Mouse (Mus musculus) lung, postnatal 25 days (tissue): ENCODE data around the gene Blm.

ENCODE experiments used
- DNase-seq: peaks from one replicate; pipeline ENCODE4 v3.0.0; 2022; ENCODE audit warnings: low spot score

Blm gene

GRCm38 (mm10) chr7:80439032-80439760, 95.7 kb downstream of the Blm start:
- DNase-seq: no peak

DNA sequence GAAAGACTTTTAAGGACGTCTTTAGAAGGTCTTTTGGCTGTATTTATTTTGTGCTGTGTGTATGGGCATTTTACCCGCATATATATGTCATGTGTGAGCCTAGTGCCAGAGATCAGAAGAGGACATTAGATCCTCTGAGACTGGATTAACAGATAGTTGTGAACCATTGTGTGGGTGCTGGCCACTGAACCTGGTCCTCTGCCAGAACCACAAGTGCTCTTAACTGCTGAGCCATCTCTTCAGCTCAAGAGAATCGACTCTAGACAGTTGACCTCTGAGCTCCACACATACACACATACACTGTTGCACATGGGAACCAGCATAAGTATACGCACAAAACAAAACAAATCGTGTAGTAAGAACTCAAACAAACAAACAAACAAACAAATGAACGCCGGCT, 98.3 kb downstream of the Blm start:
- DNase-seq: no peak

DNA sequence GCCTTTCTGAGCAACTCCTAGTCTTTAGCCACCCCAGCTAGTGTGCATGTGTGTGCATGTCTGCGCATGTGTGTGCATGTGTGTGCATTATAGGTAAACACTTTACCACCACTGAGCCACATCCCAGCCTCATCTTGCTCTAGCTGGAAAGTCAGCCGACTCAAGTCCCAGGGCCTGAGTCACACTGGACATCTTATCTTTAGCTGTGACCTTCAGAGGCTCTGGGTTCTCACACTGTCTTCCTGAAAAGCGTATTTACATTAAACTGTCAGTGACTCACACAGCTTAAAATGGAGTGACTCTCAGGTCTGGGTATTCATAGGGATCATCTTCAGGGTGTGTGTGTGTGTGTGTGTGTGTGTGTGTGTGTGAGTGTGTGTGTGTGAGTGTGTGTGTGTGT, 99.3 kb downstream of the Blm start:
- no peak for DNase-seq

- no peak for DNase-seq
Observed at GRCm38 (mm10) chr7:80429661-80430060, 105.3 kb downstream of the Blm start.

DNA sequence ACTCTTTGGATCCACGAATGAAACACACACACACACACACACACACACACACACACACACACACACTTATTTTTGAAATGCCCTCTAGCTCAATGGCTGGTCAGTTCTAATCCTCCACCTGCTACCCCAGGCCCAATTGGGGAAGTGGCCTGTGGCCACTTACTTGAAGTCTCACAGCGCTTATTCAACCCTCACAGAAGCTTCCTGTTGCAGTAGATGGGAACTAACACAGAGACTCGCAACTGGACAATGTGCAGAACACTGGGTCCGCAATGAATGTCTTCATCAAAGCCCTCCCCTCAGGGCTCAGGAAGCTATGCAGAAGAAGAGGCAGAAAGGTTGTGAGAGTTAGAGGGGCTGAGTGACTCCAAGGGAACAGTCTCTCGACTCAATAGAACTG, 107.2 kb downstream of the Blm start:
- DNase-seq: no peak

GRCm38 (mm10) chr7:80426363-80426762, 108.6 kb downstream of the Blm start:
- DNase-seq: peak; percentile 68

- no peak for DNase-seq
Observed at GRCm38 (mm10) chr7:80424722-80425121, 110.2 kb downstream of the Blm start.

GRCm38 (mm10) chr7:80422759-80423480, 112.0 kb downstream of the Blm start:
- DNase-seq: no peak

- DNase-seq: no peak
Observed at GRCm38 (mm10) chr7:80421576-80421975, 113.3 kb downstream of the Blm start.

DNA sequence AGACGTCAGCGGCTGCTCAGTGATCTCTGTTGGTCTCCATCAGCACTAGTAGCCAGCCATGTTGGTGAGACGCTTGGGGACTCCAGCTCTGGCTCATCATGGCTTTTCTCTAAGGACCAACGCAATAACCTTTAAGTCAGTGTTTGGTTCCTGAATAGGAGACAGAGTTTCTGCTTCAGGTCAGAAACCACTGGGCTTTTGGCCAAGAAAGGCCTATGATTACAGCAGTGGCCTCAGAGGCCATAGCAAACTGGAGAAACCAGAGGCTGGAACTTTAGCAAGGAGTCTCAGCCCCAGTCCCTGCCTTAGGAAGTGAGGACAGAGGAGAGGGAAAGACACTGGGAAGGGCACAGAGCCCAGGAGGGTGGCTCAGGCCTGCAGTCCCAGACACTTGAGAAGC, 114.3 kb downstream of the Blm start:
- no peak for DNase-seq

- no peak for DNase-seq
Observed at GRCm38 (mm10) chr7:80419278-80419677, 115.6 kb downstream of the Blm start.

DNA sequence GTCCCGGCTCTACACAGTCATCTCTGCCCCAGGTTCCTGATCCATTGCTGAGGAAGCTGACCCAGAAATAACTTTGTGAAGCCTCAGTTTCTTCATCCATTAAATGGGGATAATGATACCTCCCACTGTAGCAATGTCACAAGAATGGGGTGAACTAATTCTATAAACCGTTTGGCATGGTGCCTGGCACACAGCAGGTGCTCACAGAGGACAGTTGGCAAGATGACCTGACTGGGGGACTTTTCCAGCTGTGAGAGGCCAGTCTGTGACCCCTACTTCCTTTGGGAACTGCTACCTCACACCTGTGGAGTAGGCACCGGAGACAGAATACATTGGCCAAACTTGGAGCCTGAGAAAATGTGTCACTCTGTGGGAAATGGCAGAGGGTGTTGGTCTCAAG, 116.9 kb downstream of the Blm start:
- no peak for DNase-seq

- no peak for DNase-seq
Observed at GRCm38 (mm10) chr7:80417601-80418000, 117.3 kb downstream of the Blm start.

GRCm38 (mm10) chr7:80416969-80417368, 118.0 kb downstream of the Blm start:
- no peak for DNase-seq

DNA sequence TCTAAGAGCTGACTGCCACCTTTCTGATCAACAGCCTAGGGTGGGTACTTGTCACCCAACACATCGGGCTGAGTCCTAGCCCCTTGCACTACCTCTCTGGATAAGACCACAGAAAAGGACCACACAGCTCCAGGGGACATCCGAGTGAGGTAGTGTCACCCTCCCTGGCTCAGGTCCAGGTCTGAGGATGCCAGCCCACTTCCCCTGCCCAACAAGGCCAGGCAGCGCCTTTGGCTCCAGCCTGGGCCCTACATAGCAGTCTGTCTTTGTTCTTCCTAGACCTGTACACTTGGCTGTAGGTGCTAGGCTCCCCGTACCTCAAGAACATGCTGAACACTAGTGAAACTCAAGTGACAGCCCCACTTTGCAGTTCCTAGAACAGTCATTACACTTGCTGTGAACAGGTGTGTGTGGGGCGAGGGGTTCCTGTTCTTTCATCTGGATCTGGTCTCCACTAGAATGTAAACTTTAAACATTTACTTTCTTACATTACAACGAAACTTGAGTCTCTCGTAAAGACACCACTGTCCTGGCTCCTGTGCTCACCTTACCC, 120.5 kb downstream of the Blm start:
- DNase-seq: no peak

- DNase-seq: no peak
Observed at GRCm38 (mm10) chr7:80413512-80414302, 121.2 kb downstream of the Blm start.

DNA sequence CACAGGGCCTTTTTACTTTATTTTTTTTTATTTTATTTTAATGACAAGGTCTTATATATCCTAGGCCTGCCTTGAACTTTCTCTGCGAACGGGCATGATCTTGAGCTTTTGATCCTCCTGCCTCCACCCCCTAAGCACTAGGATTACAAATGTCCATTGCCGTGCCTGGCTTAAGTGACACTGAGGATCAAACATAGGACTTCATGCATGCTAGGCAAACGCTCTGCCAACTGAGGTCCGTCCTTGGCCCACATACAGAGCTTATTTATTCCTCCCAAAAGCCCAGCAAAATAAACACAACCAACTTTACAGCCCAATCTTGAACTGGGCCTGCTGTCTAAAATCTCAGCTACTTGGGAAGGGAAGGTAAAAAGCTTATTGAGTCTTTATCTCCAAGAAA, 122.1 kb downstream of the Blm start:
- no peak for DNase-seq

DNA sequence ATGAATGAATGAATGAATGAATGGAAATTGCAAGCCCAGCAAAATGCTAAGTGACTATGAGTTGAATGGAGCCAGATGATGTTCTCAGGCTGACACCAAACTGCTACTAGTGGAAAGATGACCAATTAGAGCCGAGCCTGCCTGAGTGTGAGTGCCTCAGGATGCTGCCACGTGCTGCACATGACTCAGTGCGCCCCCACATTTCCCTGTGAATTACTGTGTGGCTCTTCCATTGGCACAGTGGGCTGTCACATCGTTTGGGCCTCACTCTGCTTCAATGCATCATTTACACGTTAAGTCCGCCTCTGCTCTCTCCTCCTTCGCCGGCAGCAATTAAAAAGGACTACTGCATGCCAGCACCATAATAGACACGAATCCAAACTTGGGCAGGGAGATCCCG, 122.6 kb downstream of the Blm start:
- no peak for DNase-seq

DNA sequence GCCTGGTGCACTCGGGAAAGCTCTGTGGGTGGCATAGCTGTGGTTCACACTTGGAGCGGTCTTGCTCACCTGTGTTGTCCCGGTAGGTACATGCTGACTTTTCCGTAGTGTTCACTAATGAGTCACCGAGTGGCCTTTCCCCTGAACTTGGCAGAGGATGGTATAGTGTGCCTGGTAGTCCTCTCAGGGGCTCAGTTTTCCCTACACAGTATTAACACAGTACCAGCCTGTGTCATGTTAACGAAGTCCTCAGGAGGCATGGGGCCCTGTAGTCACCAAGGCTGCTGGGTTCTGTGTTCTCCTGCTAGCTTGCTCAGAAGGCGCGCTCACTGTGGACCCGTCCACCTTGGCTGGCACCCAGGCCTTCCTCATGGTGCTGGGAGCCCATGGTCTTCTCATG, 124.5 kb downstream of the Blm start:
- no peak for DNase-seq

- DNase-seq: no peak
Observed at GRCm38 (mm10) chr7:80407712-80408111, 127.2 kb downstream of the Blm start.

DNA sequence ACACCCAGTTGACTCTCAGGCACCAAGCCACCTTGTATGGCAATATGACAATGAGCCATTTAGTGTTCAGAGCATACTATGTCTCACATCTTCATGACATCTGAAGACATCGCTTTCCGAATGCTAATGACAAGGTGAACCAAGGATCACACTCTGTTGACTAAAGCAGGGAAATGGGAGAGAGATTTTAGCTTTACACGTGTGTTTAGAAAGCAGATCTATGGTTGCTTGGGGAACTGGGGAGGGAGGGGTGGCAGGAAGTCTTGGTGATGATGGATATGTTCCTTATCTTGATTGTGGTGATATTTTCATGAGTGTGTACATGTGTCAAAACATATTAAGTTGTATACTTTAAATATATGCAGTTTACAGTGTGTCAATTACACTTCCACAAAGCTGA, 128.7 kb downstream of the Blm start:
- no peak for DNase-seq

DNA sequence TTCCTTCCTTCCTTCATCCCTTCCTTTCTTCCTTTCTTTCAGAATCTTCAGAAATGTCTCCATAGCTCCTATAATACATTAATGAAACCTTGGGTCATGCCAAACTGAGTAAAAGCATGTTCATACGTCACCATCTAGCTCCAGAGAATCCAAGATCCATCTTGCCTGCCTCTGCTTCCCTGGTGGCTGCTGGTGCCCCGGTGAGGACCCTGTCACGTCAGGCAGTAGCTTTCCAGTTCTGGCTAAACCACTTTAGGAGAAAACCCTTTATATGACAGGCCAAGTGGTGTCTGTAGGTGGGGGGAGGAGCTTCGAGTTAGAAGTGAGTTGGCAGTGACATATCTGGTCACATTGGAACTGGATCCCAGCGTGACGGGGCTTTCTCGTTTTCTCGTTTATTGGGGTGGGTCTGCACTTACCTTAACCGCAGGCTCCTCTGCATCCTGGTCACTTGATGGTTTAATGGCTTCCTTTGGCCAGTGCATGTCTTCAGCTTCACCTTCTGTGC, 129.7 kb downstream of the Blm start, which contains the start of gene Furin:
Gene Furin (minus strand): TSS at position 249 of the 508 bp plus-strand sequence.
- no peak for DNase-seq
